Mouse (Mus musculus) kidney, adult 2 months (tissue): ENCODE data around the gene Kcnab3.

Experiments
- CTCF ChIP-seq: fragments of 200-500 bp; conservative IDR thresholded peaks from 2 replicates; pipeline ENCODE4 v1.5.1; 2011; ENCODE audit warnings: low read depth, mild to moderate bottlenecking, control low read depth, low read length, moderate library complexity, mixed read lengths; ENCODE audit not compliant: insufficient read depth, insufficient read length
- POLR2A ChIP-seq: fragments of 200-500 bp; IDR thresholded peaks from one replicate; pipeline ENCODE4 v1.6.1; 2011; ENCODE audit warnings: low read depth, low read length, control low read depth

GRCm38 (mm10) chr11:69369990-69370816 is 44.1 kb downstream of the Kcnab3 start:
- no peak for TF ChIP-seq CTCF
- TF ChIP-seq POLR2A: no peak
